Mouse (Mus musculus) heart, postnatal 0 days (tissue): ENCODE results near the gene Fam193b.

ENCODE experiments used
- CTCF ChIP-seq: IDR thresholded peaks from 2 replicates; pipeline ENCODE4 v1.5.1; 2016; ENCODE audit warnings: antibody characterized with exemption, control low read depth, low read depth
- EP300 ChIP-seq: IDR thresholded peaks from 2 replicates; pipeline ENCODE4 v1.6.1; 2016; ENCODE audit warnings: antibody characterized with exemption, low read depth

DNA sequence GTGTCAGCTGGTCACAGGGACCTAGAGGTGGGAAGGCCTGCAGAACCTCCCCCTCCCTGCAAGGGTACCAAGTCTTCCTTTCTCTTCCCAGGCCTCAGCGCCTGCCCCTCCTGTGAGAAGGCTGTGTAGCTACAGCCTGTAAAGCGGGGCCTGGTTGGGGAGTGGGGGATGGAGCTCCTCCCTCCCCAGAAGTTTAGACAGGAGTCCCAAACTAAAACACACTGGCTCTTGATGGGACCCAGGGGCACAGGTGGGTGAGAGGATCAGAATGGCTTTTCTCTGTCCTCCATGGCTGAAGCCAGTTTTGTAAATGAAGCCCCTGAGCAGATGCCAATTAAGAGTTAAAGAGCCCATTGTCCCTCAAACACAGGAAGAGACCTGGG lies 36.7 kb upstream of the Fam193b start:
- TF ChIP-seq EP300, result no peak
- no peak for TF ChIP-seq CTCF
